Mouse (Mus musculus): ENCODE measurements around the gene Crtap. TPM values are rescaled to one million over a fixed set of nuclear protein-coding genes. Genes with fewer than 3 reads are reported as not detected.

The Crtap gene
- 83.2 and 106 TPM in 2 replicates for polyA plus RNA-seq (2012; rRNA removed)

- Histone ChIP-seq H3K4me1 (ENCODE audit: control insufficient read depth, insufficient read depth, low read length) (no peaks in the 10 kb centered on the region), H3K4me3 (replicated peaks; ENCODE audit: extremely low read depth, low read depth, low read length) (peak within 1 kb of the TSS; percentile 66)
- no peak for TF ChIP-seq CTCF (IDR thresholded peaks at IDR 0.05; ENCODE audit: insufficient read depth, low read length)
- peak; percentile 33; the same call in 1 of the 2 replicates for TF ChIP-seq POLR2A (IDR thresholded peaks at IDR 0.05; ENCODE audit: borderline replicate concordance, extremely low read depth, low read depth, low read length)
- peak; percentile 70 for DNase-seq
- 2% methylated on average over 95 of the region's 96 CpGs for WGBS
Observed at GRCm38 (mm10) chr9:114389905-114390748, at the start of gene Crtap. TSS of gene Crtap (minus strand) at chr9:114390675.

- H3K4me1 ChIP-seq (ENCODE audit: control insufficient read depth, insufficient read depth, low read length) = no peaks in the 10 kb centered on the region
- TF ChIP-seq POLR2A (IDR thresholded peaks at IDR 0.05; ENCODE audit: borderline replicate concordance, extremely low read depth, low read depth, low read length) = no peak
- TF ChIP-seq CTCF (IDR thresholded peaks at IDR 0.05; ENCODE audit: insufficient read depth, low read length) = no peak
- H3K4me3 ChIP-seq (replicated peaks; ENCODE audit: extremely low read depth, low read depth, low read length) = no peak overlapping the region
- DNase-seq = no peak
- 92% methylated on average over 2 of the region's 2 CpGs for WGBS
Observed at GRCm38 (mm10) chr9:114435668-114436067, 45.2 kb upstream of the Crtap start.

GRCm38 (mm10) chr9:114428103-114428834 lies 37.8 kb upstream of the Crtap start:
- Histone ChIP-seq H3K4me1 (ENCODE audit: control insufficient read depth, insufficient read depth, low read length) (no peaks in the 10 kb centered on the region), H3K4me3 (replicated peaks; ENCODE audit: extremely low read depth, low read depth, low read length) (no peak overlapping the region)
- 88% methylated on average over 12 of the region's 12 CpGs for WGBS
- TF ChIP-seq POLR2A (IDR thresholded peaks at IDR 0.05; ENCODE audit: borderline replicate concordance, extremely low read depth, low read depth, low read length) = no peak
- TF ChIP-seq CTCF (IDR thresholded peaks at IDR 0.05; ENCODE audit: insufficient read depth, low read length) = no peak
- DNase-seq = no peak

- no peak for DNase-seq
- 84% methylated on average over 8 of the region's 8 CpGs for WGBS
- Histone ChIP-seq H3K4me3 (replicated peaks; ENCODE audit: extremely low read depth, low read depth, low read length) (no peak overlapping the region), H3K4me1 (ENCODE audit: control insufficient read depth, insufficient read depth, low read length) (no peaks in the 10 kb centered on the region)
- TF ChIP-seq POLR2A (IDR thresholded peaks at IDR 0.05; ENCODE audit: borderline replicate concordance, extremely low read depth, low read depth, low read length) (no peak), CTCF (IDR thresholded peaks at IDR 0.05; ENCODE audit: insufficient read depth, low read length) (no peak)
Observed at GRCm38 (mm10) chr9:114427425-114427824, 37.0 kb upstream of the Crtap start.

GRCm38 (mm10) chr9:114426201-114426600 lies 35.7 kb upstream of the Crtap start:
- TF ChIP-seq CTCF (IDR thresholded peaks at IDR 0.05; ENCODE audit: insufficient read depth, low read length) = no peak
- TF ChIP-seq POLR2A (IDR thresholded peaks at IDR 0.05; ENCODE audit: borderline replicate concordance, extremely low read depth, low read depth, low read length) = no peak
- WGBS = 82% methylated on average over 5 of the region's 5 CpGs
- DNase-seq = no peak
- no peak overlapping the region for H3K4me3 ChIP-seq (replicated peaks; ENCODE audit: extremely low read depth, low read depth, low read length)
- no peaks in the 10 kb centered on the region for H3K4me1 ChIP-seq (ENCODE audit: control insufficient read depth, insufficient read depth, low read length)

- 93% methylated on average over 5 of the region's 5 CpGs for WGBS
- Histone ChIP-seq H3K4me3 (replicated peaks; ENCODE audit: extremely low read depth, low read depth, low read length) (no peak overlapping the region), H3K4me1 (ENCODE audit: control insufficient read depth, insufficient read depth, low read length) (no peaks in the 10 kb centered on the region)
- TF ChIP-seq CTCF (IDR thresholded peaks at IDR 0.05; ENCODE audit: insufficient read depth, low read length) = no peak
- TF ChIP-seq POLR2A (IDR thresholded peaks at IDR 0.05; ENCODE audit: borderline replicate concordance, extremely low read depth, low read depth, low read length) = no peak
- no peak for DNase-seq
Observed at GRCm38 (mm10) chr9:114425576-114425975, 35.1 kb upstream of the Crtap start.

- WGBS = 85% methylated on average over 7 of the region's 7 CpGs
- no peak overlapping the region for H3K4me3 ChIP-seq (replicated peaks; ENCODE audit: extremely low read depth, low read depth, low read length)
- no peak for DNase-seq
- H3K4me1 ChIP-seq (ENCODE audit: control insufficient read depth, insufficient read depth, low read length) = no peaks in the 10 kb centered on the region
- no peak for TF ChIP-seq POLR2A (IDR thresholded peaks at IDR 0.05; ENCODE audit: borderline replicate concordance, extremely low read depth, low read depth, low read length)
- TF ChIP-seq CTCF (IDR thresholded peaks at IDR 0.05; ENCODE audit: insufficient read depth, low read length) = no peak
Observed at GRCm38 (mm10) chr9:114421797-114422196, 31.3 kb upstream of the Crtap start.

- WGBS = 76% methylated on average over 3 of the region's 3 CpGs
- no peak for DNase-seq
- H3K4me3 ChIP-seq (replicated peaks; ENCODE audit: extremely low read depth, low read depth, low read length) = no peak overlapping the region
- H3K4me1 ChIP-seq (ENCODE audit: control insufficient read depth, insufficient read depth, low read length) = no peaks in the 10 kb centered on the region
- TF ChIP-seq CTCF (IDR thresholded peaks at IDR 0.05; ENCODE audit: insufficient read depth, low read length) (no peak), POLR2A (IDR thresholded peaks at IDR 0.05; ENCODE audit: borderline replicate concordance, extremely low read depth, low read depth, low read length) (no peak)
Observed at GRCm38 (mm10) chr9:114421045-114421444, 30.6 kb upstream of the Crtap start.

- WGBS = 65% methylated on average over 8 of the region's 8 CpGs
- Histone ChIP-seq H3K4me1 (ENCODE audit: control insufficient read depth, insufficient read depth, low read length) (no peaks in the 10 kb centered on the region), H3K4me3 (replicated peaks; ENCODE audit: extremely low read depth, low read depth, low read length) (no peak overlapping the region)
- DNase-seq = no peak
- TF ChIP-seq POLR2A (IDR thresholded peaks at IDR 0.05; ENCODE audit: borderline replicate concordance, extremely low read depth, low read depth, low read length) (no peak), CTCF (IDR thresholded peaks at IDR 0.05; ENCODE audit: insufficient read depth, low read length) (no peak)
Observed at GRCm38 (mm10) chr9:114420443-114420842, 30.0 kb upstream of the Crtap start.

All from lung, adult 2 months (tissue).